Mouse (Mus musculus) kidney, adult 2 months (tissue): ENCODE measurements around the gene Hist3h2a.

Experiments
- CTCF ChIP-seq: fragments of 200-500 bp; conservative IDR thresholded peaks from 2 replicates; pipeline ENCODE4 v1.5.1; 2011; ENCODE audit warnings: low read depth, mild to moderate bottlenecking, control low read depth, low read length, moderate library complexity, mixed read lengths; ENCODE audit not compliant: insufficient read depth, insufficient read length
- POLR2A ChIP-seq: fragments of 200-500 bp; IDR thresholded peaks from one replicate; pipeline ENCODE4 v1.6.1; 2011; ENCODE audit warnings: low read depth, low read length, control low read depth

DNA sequence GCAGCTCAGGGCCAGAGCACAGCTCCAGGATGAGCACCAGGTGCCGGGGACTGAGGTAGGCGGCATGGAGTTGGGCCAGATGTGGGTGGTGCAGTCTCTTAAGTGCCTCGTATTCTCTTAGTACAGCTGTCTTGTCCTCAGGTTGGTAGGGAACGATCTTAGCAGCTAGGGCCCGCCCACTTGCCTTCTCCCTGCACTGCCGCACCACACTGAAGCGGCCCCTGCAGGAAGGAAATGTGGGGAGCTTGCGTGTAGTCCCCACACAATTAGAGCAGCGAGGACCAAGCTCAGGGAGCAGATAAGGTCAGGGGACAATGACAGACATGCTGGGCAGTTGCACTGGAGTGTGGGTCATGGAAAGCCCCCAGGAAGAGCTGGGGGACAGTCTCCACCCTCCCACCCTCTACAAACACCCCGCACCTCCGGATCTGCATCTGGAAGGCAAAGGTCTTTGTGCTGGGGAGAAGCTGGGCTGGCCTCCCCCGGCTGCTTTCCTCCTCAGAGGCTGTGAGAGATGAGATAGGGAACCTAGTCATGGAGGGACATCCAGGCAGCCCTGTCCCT, 41.4 kb downstream of the Hist3h2a start:
- no peak for TF ChIP-seq POLR2A
- TF ChIP-seq CTCF = no peak
